Mouse (Mus musculus): ENCODE results near the gene Muc1. TPM values are rescaled to one million over a fixed set of nuclear protein-coding genes. Genes with fewer than 3 reads are reported as not detected.

The Muc1 gene
- polyA plus RNA-seq, 1 experiment = 53.8 TPM

DNA sequence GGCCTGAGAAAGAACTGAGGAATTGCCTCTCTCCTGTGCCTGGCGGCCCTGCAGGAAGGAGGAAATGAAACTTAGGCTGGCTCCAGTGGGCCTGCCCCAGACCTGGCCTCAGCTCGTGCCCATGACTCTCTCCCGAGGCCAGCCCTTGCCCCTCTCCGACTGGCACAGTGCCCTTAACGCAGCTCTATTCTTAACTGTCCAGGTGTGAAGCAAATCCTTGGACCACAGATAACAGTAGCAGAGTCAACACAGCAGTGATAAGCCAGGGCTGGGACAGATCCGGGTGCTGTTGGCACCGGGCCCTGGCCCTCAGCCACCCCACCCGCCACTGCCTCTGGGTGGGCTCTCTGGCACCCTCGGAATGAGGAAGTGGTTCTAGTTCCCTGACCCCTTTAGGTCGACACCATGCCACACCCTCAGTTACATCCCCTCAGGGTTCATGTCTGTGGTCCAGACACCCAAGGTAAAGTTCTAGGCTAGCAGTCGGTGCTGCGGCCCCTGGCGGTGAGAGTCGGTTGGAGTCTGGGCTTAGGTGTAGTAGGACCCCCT lies 4.8 kb downstream of the Muc1 start:
- Histone ChIP-seq H3K27ac (ENCODE audit: insufficient read depth, low read depth, low read length) (0 out of 2 replicates have a peak overlapping the region, but pooled peaks have one; percentile 40), H3K27me3 (replicated peaks; ENCODE audit: control insufficient read depth, insufficient read depth, low read length) (no peaks in the 10 kb centered on the region), H3K4me1 (ENCODE audit: control insufficient read depth, insufficient read depth, low read length) (no peaks in the 10 kb centered on the region), H3K4me3 (ENCODE audit: insufficient read depth, low read depth, low read length) (no peak overlapping the region), H3K36me3 (ENCODE audit: control insufficient read depth, insufficient read depth, low read length) (no peaks in the 10 kb centered on the region)
- peak; percentile 31 for DNase-seq
- TF ChIP-seq CTCF (conservative IDR thresholded peaks at IDR 0.05; ENCODE audit: insufficient read depth, insufficient read length, low read depth, low read length) (no peak), POLR2A (IDR thresholded peaks at IDR 0.05; ENCODE audit: low read depth, low read length) (no peak)
- 49% methylated on average over 14 of the region's 14 CpGs for WGBS

DNA sequence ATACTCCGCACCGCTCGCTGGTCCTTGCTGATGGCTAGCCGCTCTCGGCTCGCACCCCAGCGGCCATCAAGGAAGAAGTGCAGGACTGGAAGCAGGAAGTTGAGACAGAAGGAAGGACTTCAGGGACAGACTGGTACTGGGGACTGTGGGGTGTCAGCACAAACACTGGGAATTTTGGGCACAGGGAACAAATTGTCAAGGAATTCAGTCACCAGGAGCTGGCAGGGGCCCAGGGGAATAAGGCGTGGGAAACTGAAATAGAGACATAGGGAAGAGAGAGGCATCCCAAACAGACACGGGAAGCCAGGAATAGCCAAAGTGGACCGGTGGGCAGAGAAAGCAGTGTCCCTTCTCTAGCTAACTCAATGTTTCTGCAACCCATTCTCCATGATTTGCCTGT lies 7.7 kb downstream of the Muc1 start:
- no peak for DNase-seq
- WGBS = 89% methylated on average over 10 of the region's 10 CpGs
- Histone ChIP-seq H3K36me3 (ENCODE audit: control insufficient read depth, insufficient read depth, low read length) (no peaks in the 10 kb centered on the region), H3K4me3 (ENCODE audit: insufficient read depth, low read depth, low read length) (no peak overlapping the region), H3K27ac (ENCODE audit: insufficient read depth, low read depth, low read length) (no peak overlapping the region), H3K4me1 (ENCODE audit: control insufficient read depth, insufficient read depth, low read length) (no peaks in the 10 kb centered on the region), H3K27me3 (replicated peaks; ENCODE audit: control insufficient read depth, insufficient read depth, low read length) (no peaks in the 10 kb centered on the region)
- TF ChIP-seq POLR2A (IDR thresholded peaks at IDR 0.05; ENCODE audit: low read depth, low read length) (no peak), CTCF (conservative IDR thresholded peaks at IDR 0.05; ENCODE audit: insufficient read depth, insufficient read length, low read depth, low read length) (no peak)

DNA sequence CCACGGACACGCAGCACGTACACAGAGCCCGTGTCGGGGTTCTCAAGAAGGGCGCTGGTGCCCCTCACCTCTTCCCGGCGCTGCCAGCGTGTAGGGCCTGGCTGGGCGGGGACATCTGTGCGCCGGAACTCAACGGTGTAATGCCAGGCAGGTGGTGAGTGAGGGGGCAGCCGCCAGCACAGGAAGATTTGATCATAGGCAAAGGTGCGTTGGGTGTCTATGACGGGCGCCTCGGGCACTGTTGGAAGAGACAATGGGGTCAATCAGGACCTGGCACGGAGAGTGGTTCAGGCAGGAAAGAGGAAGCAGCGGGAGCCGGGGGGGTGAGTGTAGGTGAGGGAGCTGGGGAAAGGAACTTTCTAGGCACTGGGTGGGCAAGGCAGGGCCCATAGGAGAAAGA lies 8.8 kb downstream of the Muc1 start:
- no peaks in the 10 kb centered on the region for H3K36me3 ChIP-seq (ENCODE audit: control insufficient read depth, insufficient read depth, low read length)
- no peaks in the 10 kb centered on the region; the same call in 1 of the 2 replicates for H3K4me1 ChIP-seq (ENCODE audit: control insufficient read depth, insufficient read depth, low read length)
- no peaks in the 10 kb centered on the region for H3K27me3 ChIP-seq (replicated peaks; ENCODE audit: control insufficient read depth, insufficient read depth, low read length)
- no peak for DNase-seq
- 82% methylated on average over 21 of the region's 21 CpGs for WGBS
- TF ChIP-seq CTCF (conservative IDR thresholded peaks at IDR 0.05; ENCODE audit: insufficient read depth, insufficient read length, low read depth, low read length) (no peak), POLR2A (IDR thresholded peaks at IDR 0.05; ENCODE audit: low read depth, low read length) (no peak)
- no peak overlapping the region for H3K4me3 ChIP-seq (ENCODE audit: insufficient read depth, low read depth, low read length)
- no peak overlapping the region for H3K27ac ChIP-seq (ENCODE audit: insufficient read depth, low read depth, low read length)

DNA sequence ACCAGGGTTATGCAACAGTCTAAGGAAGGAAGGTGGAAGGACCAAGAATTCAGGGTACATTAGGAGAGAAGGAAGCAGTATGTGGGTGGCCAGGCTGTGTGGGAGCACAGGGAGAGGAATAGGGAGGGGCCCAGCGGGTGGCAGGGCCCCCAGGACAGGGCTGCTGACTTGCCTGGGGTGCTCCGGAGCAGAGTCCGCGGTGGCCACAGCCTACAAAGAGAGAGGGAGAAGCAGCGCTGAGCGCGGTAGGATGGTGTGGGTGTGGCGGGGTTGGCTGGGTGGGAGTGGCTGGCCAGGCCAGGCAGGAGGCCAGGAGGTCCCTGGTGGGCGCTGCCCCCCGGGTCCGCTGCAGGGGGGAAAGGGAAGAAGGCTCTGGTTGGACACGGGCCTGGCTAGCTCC lies 9.6 kb downstream of the Muc1 start:
- no peak overlapping the region for H3K27ac ChIP-seq (ENCODE audit: insufficient read depth, low read depth, low read length)
- peaks cover 6% of the 10 kb centered on the region for H3K4me1 ChIP-seq (ENCODE audit: control insufficient read depth, insufficient read depth, low read length)
- peak; percentile 35 for DNase-seq
- no peaks in the 10 kb centered on the region for H3K27me3 ChIP-seq (replicated peaks; ENCODE audit: control insufficient read depth, insufficient read depth, low read length)
- H3K4me3 ChIP-seq (ENCODE audit: insufficient read depth, low read depth, low read length) = no peak overlapping the region
- WGBS = 44% methylated on average over 12 of the region's 12 CpGs
- no peak for TF ChIP-seq POLR2A (IDR thresholded peaks at IDR 0.05; ENCODE audit: low read depth, low read length)
- no peak for TF ChIP-seq CTCF (conservative IDR thresholded peaks at IDR 0.05; ENCODE audit: insufficient read depth, insufficient read length, low read depth, low read length)
- no peaks in the 10 kb centered on the region for H3K36me3 ChIP-seq (ENCODE audit: control insufficient read depth, insufficient read depth, low read length)

DNA sequence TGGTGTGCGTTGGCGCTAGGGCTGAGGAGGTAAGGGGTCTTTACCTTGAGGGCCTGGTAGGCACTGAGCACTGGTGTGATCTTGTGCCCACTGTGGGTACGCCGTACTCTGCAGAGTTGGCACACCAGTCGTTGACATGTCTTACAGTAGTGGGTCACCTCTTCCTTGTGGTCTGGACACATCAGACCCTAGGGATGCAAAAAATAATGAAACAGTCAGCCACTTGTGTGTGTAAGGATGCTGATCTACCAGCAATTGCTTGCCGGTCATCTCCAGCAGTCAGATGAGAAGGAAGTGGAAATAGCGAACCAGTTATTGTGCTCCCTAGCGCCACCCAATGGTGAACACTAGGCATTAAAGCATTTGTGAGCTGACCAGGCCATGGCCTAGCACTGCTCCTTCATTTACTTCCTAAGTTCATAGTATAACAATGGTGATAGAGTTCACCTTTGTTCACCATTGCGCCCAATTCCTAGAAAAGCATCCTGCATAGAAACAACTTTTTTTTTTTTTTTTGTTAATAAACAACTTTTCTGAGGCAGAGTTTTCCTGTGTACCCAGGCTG lies 13.6 kb downstream of the Muc1 start:
- Histone ChIP-seq H3K4me3 (ENCODE audit: insufficient read depth, low read depth, low read length) (no peak overlapping the region), H3K27me3 (replicated peaks; ENCODE audit: control insufficient read depth, insufficient read depth, low read length) (no peaks in the 10 kb centered on the region), H3K36me3 (ENCODE audit: control insufficient read depth, insufficient read depth, low read length) (no peaks in the 10 kb centered on the region), H3K4me1 (ENCODE audit: control insufficient read depth, insufficient read depth, low read length) (peaks cover 18% of the 10 kb centered on the region), H3K27ac (ENCODE audit: insufficient read depth, low read depth, low read length) (no peak overlapping the region)
- WGBS = 60% methylated on average over 9 of the region's 9 CpGs
- no peak for TF ChIP-seq POLR2A (IDR thresholded peaks at IDR 0.05; ENCODE audit: low read depth, low read length)
- peak; percentile 88 for TF ChIP-seq CTCF (conservative IDR thresholded peaks at IDR 0.05; ENCODE audit: insufficient read depth, insufficient read length, low read depth, low read length)
- DNase-seq = peak; percentile 87

DNA sequence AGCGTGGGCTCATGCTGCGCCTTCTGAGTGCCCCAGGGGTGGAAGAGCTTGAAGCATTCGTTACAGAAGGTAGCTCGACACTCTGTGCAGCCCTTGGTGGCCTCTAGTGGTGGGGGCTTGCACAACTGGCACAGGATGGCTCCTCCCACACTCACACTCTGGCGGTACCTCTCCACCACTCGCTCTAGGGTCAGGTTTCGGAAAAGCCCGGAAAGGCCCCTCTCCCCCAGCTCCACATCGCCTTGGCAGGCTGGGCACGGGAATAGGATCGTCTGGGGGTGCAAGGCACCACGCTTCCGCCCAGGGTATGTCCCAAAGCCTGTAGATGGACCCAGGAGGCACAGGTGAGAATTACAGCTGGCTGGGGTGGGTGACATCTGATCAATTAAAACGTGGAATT lies 14.8 kb downstream of the Muc1 start:
- no peaks in the 10 kb centered on the region for H3K27me3 ChIP-seq (replicated peaks; ENCODE audit: control insufficient read depth, insufficient read depth, low read length)
- peaks cover 18% of the 10 kb centered on the region for H3K4me1 ChIP-seq (ENCODE audit: control insufficient read depth, insufficient read depth, low read length)
- H3K27ac ChIP-seq (ENCODE audit: insufficient read depth, low read depth, low read length) = no peak overlapping the region
- peak; percentile 68 for DNase-seq
- TF ChIP-seq CTCF (conservative IDR thresholded peaks at IDR 0.05; ENCODE audit: insufficient read depth, insufficient read length, low read depth, low read length) = no peak; the same call in 1 of the 2 replicates
- TF ChIP-seq POLR2A (IDR thresholded peaks at IDR 0.05; ENCODE audit: low read depth, low read length) = no peak
- H3K36me3 ChIP-seq (ENCODE audit: control insufficient read depth, insufficient read depth, low read length) = no peaks in the 10 kb centered on the region
- 33% methylated on average over 14 of the region's 14 CpGs for WGBS
- H3K4me3 ChIP-seq (ENCODE audit: insufficient read depth, low read depth, low read length) = no peak overlapping the region

DNA sequence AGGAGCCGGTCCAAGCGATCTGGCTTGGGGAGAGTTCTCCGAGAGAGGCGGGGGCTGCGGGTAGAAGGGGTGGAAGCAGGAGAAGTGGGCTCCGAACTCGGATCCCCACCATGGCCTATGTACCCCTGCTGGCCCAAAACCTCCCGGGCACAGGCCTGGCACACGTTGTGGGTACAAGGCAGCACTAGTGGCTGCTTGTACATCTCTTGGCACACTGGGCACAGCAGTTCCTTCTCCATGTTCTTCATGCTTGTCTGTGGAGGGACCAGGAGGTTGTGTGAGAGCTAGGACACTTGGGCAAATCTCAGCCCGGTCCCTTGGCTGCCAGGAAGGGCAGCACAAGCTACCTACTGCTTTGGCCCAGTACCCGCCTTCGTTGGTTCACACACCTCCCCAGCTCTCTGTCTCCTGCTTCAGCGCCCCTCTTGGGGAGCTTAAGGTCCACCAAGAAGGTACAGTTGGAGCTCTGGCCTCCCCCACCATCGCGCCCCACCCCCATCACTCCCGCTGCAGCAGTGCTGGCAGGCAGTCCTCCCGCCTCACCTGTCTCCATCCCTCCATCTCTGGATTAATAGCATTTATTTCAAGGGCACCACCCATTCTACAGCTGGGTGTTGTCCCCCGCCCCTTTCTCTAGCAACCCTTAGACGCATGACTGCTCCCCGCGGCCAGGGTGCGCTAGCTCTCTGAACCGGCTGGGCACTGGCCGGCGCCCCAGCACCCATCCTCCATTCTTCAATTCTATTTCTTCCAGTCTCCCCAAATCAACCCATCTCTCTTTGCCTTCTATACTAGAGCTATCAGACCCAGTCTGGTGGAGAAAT lies 15.5 kb downstream of the Muc1 start:
- Histone ChIP-seq H3K4me1 (ENCODE audit: control insufficient read depth, insufficient read depth, low read length) (peaks cover 18% of the 10 kb centered on the region), H3K36me3 (ENCODE audit: control insufficient read depth, insufficient read depth, low read length) (no peaks in the 10 kb centered on the region), H3K4me3 (ENCODE audit: insufficient read depth, low read depth, low read length) (peak overlapping the region; percentile 34), H3K27me3 (replicated peaks; ENCODE audit: control insufficient read depth, insufficient read depth, low read length) (no peaks in the 10 kb centered on the region), H3K27ac (ENCODE audit: insufficient read depth, low read depth, low read length) (no peak overlapping the region)
- TF ChIP-seq CTCF (conservative IDR thresholded peaks at IDR 0.05; ENCODE audit: insufficient read depth, insufficient read length, low read depth, low read length) = peak; percentile 32; the same call in 1 of the 2 replicates
- TF ChIP-seq POLR2A (IDR thresholded peaks at IDR 0.05; ENCODE audit: low read depth, low read length) = no peak
- DNase-seq = peak; percentile 72
- whole genome bisulfite sequencing = 24% methylated on average over 25 of the region's 25 CpGs
